Mouse (Mus musculus) kidney, postnatal 0 days (tissue): ENCODE measurements around the gene Prkcz. TPM values are rescaled to one million over a fixed set of nuclear protein-coding genes. Genes with fewer than 3 reads are reported as not detected.

ENCODE experiments used
- ATAC-seq: fragments of 200-750 bp; cut with Nextera tagmentation; replicated peaks from 2 replicates; pipeline ENCODE4 v1.8.0; 2017; ENCODE audit warnings: low read depth, moderate number of reproducible peaks, moderate TSS enrichment, moderate library complexity; ENCODE audit not compliant: low FRiP score
- DNase-seq: peaks from one replicate; pipeline ENCODE4 v3.0.0-alpha.2; 2016; ENCODE audit warnings: low spot score
- H3K27ac ChIP-seq: fragments of 300-500 bp; sonication (generic); 2 replicates; pipeline ENCODE4 v1.5.1; 2014; ENCODE audit warnings: mild to moderate bottlenecking
- H3K27me3 ChIP-seq: fragments of 300-500 bp; sonication (generic); 2 replicates; pipeline ENCODE4 v1.6.1; 2014; ENCODE audit warnings: low read length, mixed read lengths; ENCODE audit not compliant: insufficient read depth
- H3K36me3 ChIP-seq: fragments of 300-500 bp; sonication (generic); 2 replicates; pipeline ENCODE4 v1.6.1; 2014; ENCODE audit warnings: low read length, mixed read lengths; ENCODE audit not compliant: insufficient read depth
- H3K4me1 ChIP-seq: fragments of 300-500 bp; sonication (generic); replicated peaks from 2 replicates; pipeline ENCODE4 v1.6.1; 2014; ENCODE audit warnings: antibody characterized with exemption, low read length, mixed read lengths; ENCODE audit not compliant: insufficient read depth
- H3K4me2 ChIP-seq: fragments of 300-500 bp; sonication (generic); 2 replicates; pipeline ENCODE4 v1.6.1; 2014; ENCODE audit warnings: mild to moderate bottlenecking, low read length, moderate library complexity, mixed read lengths
- H3K4me3 ChIP-seq: fragments of 300-500 bp; sonication (generic); replicated peaks from 2 replicates; pipeline ENCODE4 v1.5.1; 2014; ENCODE audit warnings: low read depth, low read length
- H3K9ac ChIP-seq: fragments of 300-500 bp; sonication (generic); 2 replicates; pipeline ENCODE4 v1.6.1; 2014; ENCODE audit warnings: low read depth, low read length
- H3K9me3 ChIP-seq: fragments of 300-500 bp; sonication (generic); replicated peaks from 2 replicates; pipeline ENCODE4 v1.6.1; 2016; ENCODE audit warnings: low read length, inconsistent platforms, mixed read lengths
- CTCF ChIP-seq: IDR thresholded peaks from 2 replicates; pipeline ENCODE4 v1.5.1; 2016; ENCODE audit warnings: antibody characterized with exemption, low read depth, mild to moderate bottlenecking, moderate library complexity
- WGBS: fragments of 180-500 bp; shearing (Covaris S2); extraction: QIAGEN DNeasy Blood & Tissue Kit; methylation state at CpG from one replicate; pipeline ENCODE4 v1.1.7; 2014; 5-methylcytosine and 5-hydroxymethylcytosine counted together
- polyA plus RNA-seq: library from polyadenylated mRNA; unstranded; fragments of >200 nt; fragmentation: Nextera tagmentation; extraction: Ambion mirVana; gene quantifications from 2 replicates; pipeline ENCODE4 v1.2.1, GENCODE M21; 2015

Gene Prkcz
- polyA plus RNA-seq, 1 experiment from 2014 or later = 20.2 TPM

- H3K36me3 ChIP-seq = no peaks in the 10 kb centered on the region
- no peak for TF ChIP-seq CTCF
- H3K27me3 ChIP-seq = no peaks in the 10 kb centered on the region
- H3K4me2 ChIP-seq = no peak overlapping the region
- DNase-seq = no peak
- H3K9me3 ChIP-seq = no peaks in the 10 kb centered on the region
- H3K4me1 ChIP-seq = no peaks in the 10 kb centered on the region
- H3K9ac ChIP-seq = no peak overlapping the region
- ATAC-seq = no peak
- 79% methylated on average over 4 of the region's 4 CpGs for WGBS
- no peak overlapping the region for H3K4me3 ChIP-seq
- no peak overlapping the region for H3K27ac ChIP-seq
These were observed 62.3 kb downstream of the Prkcz start for GRCm38 (mm10) chr4:155298826-155299225.

- peak; percentile 60 for TF ChIP-seq CTCF
- Histone ChIP-seq H3K4me3 (no peak overlapping the region), H3K4me2 (no peak overlapping the region), H3K36me3 (no peaks in the 10 kb centered on the region), H3K27ac (no peak overlapping the region), H3K9ac (no peak overlapping the region), H3K4me1 (no peaks in the 10 kb centered on the region), H3K27me3 (no peaks in the 10 kb centered on the region), H3K9me3 (no peaks in the 10 kb centered on the region)
- WGBS = 56% methylated on average over 2 of the region's 2 CpGs
- ATAC-seq (no peak), DNase-seq (peak; percentile 51)
These were observed 64.1 kb downstream of the Prkcz start for GRCm38 (mm10) chr4:155297057-155297456.

GRCm38 (mm10) chr4:155295996-155296395 is 65.2 kb downstream of the Prkcz start:
- Histone ChIP-seq H3K4me1 (no peaks in the 10 kb centered on the region), H3K27ac (no peak overlapping the region), H3K4me2 (no peak overlapping the region), H3K9ac (no peak overlapping the region), H3K36me3 (no peaks in the 10 kb centered on the region), H3K4me3 (no peak overlapping the region), H3K27me3 (no peaks in the 10 kb centered on the region), H3K9me3 (no peaks in the 10 kb centered on the region)
- WGBS = 65% methylated on average over 4 of the region's 4 CpGs
- no peak for ATAC-seq
- peak; percentile 32; the same call in 1 of the 2 replicates for TF ChIP-seq CTCF
- DNase-seq = no peak

GRCm38 (mm10) chr4:155295026-155295590 is 66.1 kb downstream of the Prkcz start:
- no peak overlapping the region for H3K4me2 ChIP-seq
- no peak for DNase-seq
- no peak overlapping the region for H3K9ac ChIP-seq
- WGBS = 75% methylated on average over 10 of the region's 10 CpGs
- no peaks in the 10 kb centered on the region for H3K9me3 ChIP-seq
- H3K4me1 ChIP-seq = no peaks in the 10 kb centered on the region
- H3K27ac ChIP-seq = no peak overlapping the region
- no peak for ATAC-seq
- H3K27me3 ChIP-seq = no peaks in the 10 kb centered on the region
- H3K4me3 ChIP-seq = no peak overlapping the region
- peak; percentile 28; the same call in 1 of the 2 replicates for TF ChIP-seq CTCF
- H3K36me3 ChIP-seq = no peaks in the 10 kb centered on the region

- DNase-seq = no peak
- Histone ChIP-seq H3K36me3 (no peaks in the 10 kb centered on the region), H3K9me3 (no peaks in the 10 kb centered on the region), H3K4me2 (no peak overlapping the region), H3K9ac (no peak overlapping the region), H3K27me3 (no peaks in the 10 kb centered on the region), H3K27ac (no peak overlapping the region), H3K4me1 (no peaks in the 10 kb centered on the region), H3K4me3 (no peak overlapping the region)
- no peak for ATAC-seq
- no peak for TF ChIP-seq CTCF
- WGBS = 85% methylated on average over 14 of the region's 14 CpGs
These were observed 66.8 kb downstream of the Prkcz start for GRCm38 (mm10) chr4:155294381-155294780.

- TF ChIP-seq CTCF = no peak
These were observed 68.3 kb downstream of the Prkcz start for GRCm38 (mm10) chr4:155292863-155293262.

GRCm38 (mm10) chr4:155290045-155290444 is 71.1 kb downstream of the Prkcz start:
- Histone ChIP-seq H3K36me3 (no peaks in the 10 kb centered on the region), H3K4me1 (no peaks in the 10 kb centered on the region), H3K9me3 (no peaks in the 10 kb centered on the region), H3K9ac (no peak overlapping the region), H3K27me3 (no peaks in the 10 kb centered on the region), H3K4me3 (no peak overlapping the region), H3K4me2 (no peak overlapping the region), H3K27ac (no peak overlapping the region)
- ATAC-seq = peak; percentile 56; the same call in 1 of the 2 replicates
- DNase-seq = no peak
- 89% methylated on average over 7 of the region's 7 CpGs for WGBS
- no peak for TF ChIP-seq CTCF

More at GRCm38 (mm10) chr4:155292863-155293262, 68.3 kb downstream of the Prkcz start:
- no peaks in the 10 kb centered on the region for H3K36me3 ChIP-seq
- H3K4me3 ChIP-seq = no peak overlapping the region
- H3K9me3 ChIP-seq = no peaks in the 10 kb centered on the region
- no peak overlapping the region for H3K9ac ChIP-seq
- no peak overlapping the region for H3K4me2 ChIP-seq
- H3K27me3 ChIP-seq = no peaks in the 10 kb centered on the region
- no peak overlapping the region for H3K27ac ChIP-seq
- ATAC-seq = no peak
- DNase-seq = no peak
- no peaks in the 10 kb centered on the region for H3K4me1 ChIP-seq
- 84% methylated on average over 10 of the region's 10 CpGs for WGBS
